Mouse (Mus musculus): ENCODE measurements at regions not wholly inside any gene's neighbourhood (a gene's known extent, or its start where the extent isn't known, plus 50 kb on each side); places are given as distances from the start of the nearest gene placed in this dataset.
"Not testable (repeated sequence)": the region's sequence is repeated elsewhere in the genome, so short reads cannot be mapped to it uniquely, and the experiment has no call there.

- DNase-seq: no peak
These were observed 360.8 kb upstream of the Klhl1 start for GRCm38 (mm10) chr14:96879701-96880100.

- DNase-seq: no peak
These were observed 353.1 kb upstream of the Klhl1 start for GRCm38 (mm10) chr14:96871969-96872368.

DNA sequence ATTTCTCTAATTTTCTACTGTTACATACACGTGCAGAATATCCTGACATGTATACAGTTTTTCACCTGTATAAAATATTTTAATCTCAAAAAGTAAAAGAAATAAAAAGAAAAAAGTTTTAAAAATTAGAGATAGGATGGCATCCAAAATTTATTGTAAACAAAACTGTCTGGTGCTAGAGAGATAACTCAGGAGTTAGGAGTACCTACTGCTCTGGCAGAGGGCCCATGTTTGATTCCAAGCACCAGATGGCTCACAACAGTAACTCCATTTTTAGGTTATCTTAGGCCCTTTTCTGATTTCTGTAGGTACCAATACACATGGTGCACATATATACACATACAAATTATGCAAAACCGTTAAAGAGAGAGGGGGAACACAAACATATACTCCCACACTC, 320.0 kb upstream of the Klhl1 start:
- DNase-seq: no peak

DNA sequence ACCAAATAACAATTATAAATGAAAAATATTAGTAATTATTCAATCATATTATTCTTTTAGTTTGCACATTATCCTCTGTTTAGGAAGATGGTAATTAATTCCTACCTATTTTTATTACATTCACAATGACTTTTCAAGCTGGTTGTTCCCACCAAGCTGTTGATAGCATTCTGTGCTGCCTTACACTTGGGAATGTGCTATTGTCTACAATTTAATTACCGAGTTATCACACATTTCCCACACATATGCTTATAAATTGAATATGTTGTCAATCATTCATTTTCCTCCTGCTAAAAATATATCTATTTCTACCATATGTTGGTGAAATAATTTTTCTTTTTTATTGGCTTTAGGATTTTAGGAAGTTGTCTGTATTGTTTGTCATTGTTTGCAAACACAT, 306.2 kb upstream of the Klhl1 start:
- no peak for DNase-seq

GRCm38 (mm10) chr14:96815665-96816064, 296.8 kb upstream of the Klhl1 start:
- DNase-seq: no peak

DNA sequence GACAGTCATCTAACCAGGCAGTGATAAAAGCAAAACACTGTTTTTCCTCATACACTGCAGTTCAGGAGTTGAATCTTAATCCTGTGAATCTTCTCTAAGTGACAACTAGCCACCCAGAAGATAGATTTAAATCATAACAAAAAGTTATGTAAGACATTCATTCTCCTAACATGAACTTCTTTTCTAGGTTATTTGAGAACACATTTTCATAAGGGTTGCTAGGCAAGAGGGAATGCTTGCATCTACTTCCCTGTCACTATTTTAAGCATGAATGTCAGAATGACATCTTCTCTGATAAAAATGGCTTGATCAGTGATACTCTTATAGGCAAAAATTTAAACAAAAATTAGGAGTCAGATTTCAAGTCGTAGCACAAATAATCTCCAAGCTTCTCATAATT, 286.4 kb upstream of the Klhl1 start:
- DNase-seq: no peak

DNA sequence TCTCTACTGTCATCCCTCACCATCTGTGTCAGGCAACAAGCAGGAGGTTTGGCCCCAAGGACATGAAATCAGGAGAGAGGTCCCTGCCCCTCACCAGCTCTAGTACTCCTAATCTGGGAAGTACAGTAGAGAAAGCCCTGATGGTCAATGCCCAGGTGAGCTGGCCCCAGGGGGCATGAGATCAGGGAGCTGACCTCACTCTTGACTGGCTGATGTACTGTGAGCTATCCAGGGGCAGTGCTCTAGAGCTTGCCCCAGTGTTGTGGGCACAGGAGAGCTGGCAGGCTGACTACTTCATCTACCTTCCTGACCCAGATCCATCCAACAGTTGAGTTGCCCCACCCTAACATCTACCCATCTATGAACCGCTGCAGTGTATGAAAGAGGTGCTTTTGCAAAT, 275.9 kb upstream of the Klhl1 start:
- no peak for DNase-seq

DNA sequence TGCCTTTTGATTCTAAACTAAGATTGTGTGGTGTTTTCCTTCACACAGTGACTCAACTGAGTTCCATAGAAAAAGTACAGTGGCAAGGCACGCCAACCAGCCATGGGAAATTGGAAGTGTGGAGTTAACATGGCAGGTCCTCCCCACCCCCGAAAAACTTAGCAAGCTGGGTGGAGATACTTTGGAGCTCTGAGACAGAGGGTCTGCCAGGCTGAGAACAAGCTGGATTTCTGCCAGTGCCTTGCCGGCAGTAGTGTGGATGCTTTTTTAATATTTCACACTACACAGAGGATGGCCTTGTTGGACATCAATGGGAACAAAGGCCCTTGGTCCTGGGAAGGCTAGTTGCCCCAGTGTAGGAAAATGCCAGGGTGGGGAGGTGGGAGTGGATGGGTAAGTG, 269.0 kb upstream of the Klhl1 start:
- no peak for DNase-seq

DNA sequence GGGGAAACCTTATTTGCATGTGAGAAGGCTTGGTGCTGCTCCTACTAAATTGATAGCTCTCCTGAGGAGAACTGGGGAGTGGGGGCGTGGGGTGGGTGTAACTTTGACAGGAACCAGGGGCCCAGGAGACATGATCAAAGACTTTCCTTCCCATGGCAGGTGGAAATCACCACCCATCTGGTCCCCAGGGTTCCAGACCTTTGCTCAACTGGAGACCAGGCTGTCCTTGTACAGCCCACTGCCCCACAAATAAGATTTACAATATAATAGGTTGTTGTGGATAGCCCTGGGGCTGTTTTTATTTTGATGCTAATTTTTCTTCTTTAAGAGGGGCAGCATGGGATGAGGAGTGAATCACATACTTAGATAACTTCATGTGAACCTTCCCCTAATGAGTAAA, 268.4 kb upstream of the Klhl1 start:
- no peak for DNase-seq

GRCm38 (mm10) chr14:96775801-96776200, 256.9 kb upstream of the Klhl1 start:
- no peak for DNase-seq

GRCm38 (mm10) chr14:96760591-96760990, 241.7 kb upstream of the Klhl1 start:
- DNase-seq: no peak

GRCm38 (mm10) chr14:96733211-96733610, 214.3 kb upstream of the Klhl1 start:
- DNase-seq: no peak

DNA sequence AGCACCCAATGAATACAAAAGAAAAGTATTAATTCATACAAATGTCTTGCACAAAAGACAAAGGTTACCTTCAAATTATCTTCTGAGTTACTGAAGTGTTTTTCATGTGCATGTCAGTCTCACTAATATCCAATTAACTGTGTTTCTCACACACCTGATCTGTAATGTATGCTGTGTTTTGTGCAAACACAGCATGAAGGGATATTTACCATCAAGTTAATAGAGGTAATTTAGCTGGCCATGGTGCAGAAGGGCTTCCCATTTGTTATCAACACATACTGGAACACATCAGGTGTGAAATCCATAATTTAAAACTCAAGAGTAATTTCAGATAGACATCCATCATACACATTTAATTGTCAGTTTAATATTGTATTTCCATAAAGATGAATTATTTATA, 178.2 kb upstream of the Klhl1 start:
- DNase-seq: no peak

DNA sequence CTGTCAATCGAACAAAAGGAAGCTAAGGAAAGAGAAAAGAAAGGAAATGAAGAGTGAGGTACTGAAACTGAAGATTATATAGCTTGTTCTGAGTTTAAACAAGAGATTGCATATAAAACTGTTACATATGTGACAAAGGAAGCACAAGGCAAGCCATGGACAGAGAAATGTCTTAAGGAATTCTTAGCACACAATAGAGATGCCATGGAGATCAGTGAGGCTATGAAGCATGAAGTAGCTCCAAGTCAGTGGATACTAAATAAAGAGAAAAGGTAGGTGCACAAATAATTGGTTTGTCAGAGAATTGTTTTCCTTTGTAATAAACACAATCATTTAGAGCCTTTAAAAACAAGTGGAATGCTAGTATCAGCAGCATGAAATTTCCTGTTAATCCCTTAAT, 172.0 kb upstream of the Klhl1 start:
- DNase-seq: no peak

DNA sequence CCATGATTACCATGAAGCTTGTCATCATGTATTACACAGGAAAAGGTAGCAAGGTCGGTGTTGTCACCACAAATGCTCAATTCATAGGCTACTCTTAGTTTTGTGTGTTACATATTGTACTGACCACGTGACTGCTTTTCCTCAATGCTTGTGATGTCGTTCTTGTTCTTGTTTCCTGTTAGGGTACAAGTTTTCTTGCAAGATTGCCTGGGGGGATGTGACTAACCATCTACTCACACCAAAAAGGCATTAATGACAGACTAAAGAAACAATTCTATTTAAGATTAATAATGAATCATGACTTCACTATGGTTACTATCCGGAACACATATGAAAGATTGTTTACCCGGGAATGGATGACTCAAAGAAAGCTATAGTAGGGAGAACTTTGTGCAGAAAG, 165.0 kb upstream of the Klhl1 start:
- no peak for DNase-seq

- DNase-seq: no peak
These were observed 162.8 kb upstream of the Klhl1 start for GRCm38 (mm10) chr14:96681740-96682139.

GRCm38 (mm10) chr14:96676213-96676612, 157.3 kb upstream of the Klhl1 start:
- no peak for DNase-seq

GRCm38 (mm10) chr14:96668635-96669034, 149.7 kb upstream of the Klhl1 start:
- no peak for DNase-seq

GRCm38 (mm10) chr14:96656500-96656899, 137.6 kb upstream of the Klhl1 start:
- DNase-seq: no peak

- no peak for DNase-seq
These were observed 111.4 kb upstream of the Klhl1 start for GRCm38 (mm10) chr14:96630291-96630690.

GRCm38 (mm10) chr14:96606736-96607135, 87.8 kb upstream of the Klhl1 start:
- no peak for DNase-seq

GRCm38 (mm10) chr14:96601092-96601491, 82.2 kb upstream of the Klhl1 start:
- DNase-seq: not testable (repeated sequence)

- no peak for DNase-seq
These were observed 73.1 kb upstream of the Klhl1 start for GRCm38 (mm10) chr14:96592051-96592450.
